Mouse (Mus musculus) adrenal gland, postnatal 25 days (tissue): ENCODE data around the gene Pvalb. TPM values are rescaled to one million over a fixed set of nuclear protein-coding genes. Genes with fewer than 3 reads are reported as not detected.

ENCODE experiments used
- DNase-seq: peaks from one replicate; pipeline ENCODE4 v3.0.0; 2021; ENCODE audit warnings: mixed read lengths
- total RNA-seq: library from RNA; stranded (reverse); gene quantifications from 2 replicates; pipeline ENCODE4 v1.2.3, GENCODE M21; 2021

Pvalb gene
- total RNA-seq, 1 experiment from 2014 or later: not detected

- no peak for DNase-seq
Observed at GRCm38 (mm10) chr15:78158335-78158734, 47.9 kb downstream of the Pvalb start.

DNA sequence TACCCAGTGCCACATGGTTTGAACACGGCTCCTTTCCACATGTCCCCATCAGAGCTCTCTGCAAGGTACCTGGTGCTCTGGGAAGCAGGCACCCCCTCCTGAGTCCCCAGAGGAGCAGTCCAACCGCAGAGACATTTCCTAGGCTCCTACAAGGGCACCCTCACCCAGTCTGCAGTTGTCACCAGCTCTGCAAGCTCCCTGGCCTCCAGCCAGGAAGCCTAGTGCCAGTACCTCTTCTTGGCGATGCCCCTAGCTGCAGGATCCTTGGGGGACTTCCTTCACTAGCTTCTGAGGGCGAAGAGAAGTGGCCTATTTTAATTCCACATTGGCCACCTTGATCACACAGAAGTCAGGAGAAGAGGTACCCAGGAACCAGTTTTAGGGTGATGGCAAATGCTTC lies 48.4 kb downstream of the Pvalb start:
- no peak for DNase-seq

DNA sequence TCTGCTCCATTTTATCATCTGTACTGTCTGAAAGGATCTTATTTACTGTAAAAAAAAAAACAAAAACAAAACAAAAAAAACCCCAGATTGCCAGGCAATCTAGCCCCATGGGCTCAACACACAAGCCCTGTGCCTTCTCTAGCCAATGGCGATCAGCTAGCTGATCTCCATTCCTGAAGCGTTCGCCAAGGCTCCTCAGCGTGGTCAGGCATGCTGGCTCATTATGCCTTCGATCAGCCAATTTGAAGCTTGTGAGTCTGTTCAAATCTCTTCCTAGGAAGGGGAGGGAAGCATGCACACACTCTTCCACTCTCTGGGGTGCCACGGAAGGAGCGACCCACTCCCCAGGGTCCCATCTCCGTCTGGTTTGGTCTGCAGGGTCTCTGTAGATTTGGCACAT lies 48.9 kb downstream of the Pvalb start:
- no peak for DNase-seq

DNA sequence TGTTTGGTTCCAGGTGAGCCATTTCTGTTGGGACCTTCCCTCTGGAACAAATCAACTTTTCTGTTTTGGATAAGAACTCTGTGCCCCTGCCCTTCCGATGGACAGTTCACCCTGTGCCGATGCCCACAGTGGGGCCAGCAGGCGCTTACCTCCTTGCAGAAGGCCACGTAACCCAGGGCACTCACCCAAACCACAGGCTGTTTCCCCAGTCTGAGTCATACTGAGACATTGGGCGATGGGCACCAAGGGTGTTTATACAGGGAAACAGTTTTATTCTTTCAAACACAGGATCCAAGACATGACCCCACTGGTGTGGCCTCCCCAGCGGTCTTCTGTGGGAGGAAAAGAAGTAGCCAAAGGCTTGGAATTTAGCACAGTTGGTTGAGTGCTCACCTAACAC lies 50.8 kb downstream of the Pvalb start:
- DNase-seq: no peak

DNA sequence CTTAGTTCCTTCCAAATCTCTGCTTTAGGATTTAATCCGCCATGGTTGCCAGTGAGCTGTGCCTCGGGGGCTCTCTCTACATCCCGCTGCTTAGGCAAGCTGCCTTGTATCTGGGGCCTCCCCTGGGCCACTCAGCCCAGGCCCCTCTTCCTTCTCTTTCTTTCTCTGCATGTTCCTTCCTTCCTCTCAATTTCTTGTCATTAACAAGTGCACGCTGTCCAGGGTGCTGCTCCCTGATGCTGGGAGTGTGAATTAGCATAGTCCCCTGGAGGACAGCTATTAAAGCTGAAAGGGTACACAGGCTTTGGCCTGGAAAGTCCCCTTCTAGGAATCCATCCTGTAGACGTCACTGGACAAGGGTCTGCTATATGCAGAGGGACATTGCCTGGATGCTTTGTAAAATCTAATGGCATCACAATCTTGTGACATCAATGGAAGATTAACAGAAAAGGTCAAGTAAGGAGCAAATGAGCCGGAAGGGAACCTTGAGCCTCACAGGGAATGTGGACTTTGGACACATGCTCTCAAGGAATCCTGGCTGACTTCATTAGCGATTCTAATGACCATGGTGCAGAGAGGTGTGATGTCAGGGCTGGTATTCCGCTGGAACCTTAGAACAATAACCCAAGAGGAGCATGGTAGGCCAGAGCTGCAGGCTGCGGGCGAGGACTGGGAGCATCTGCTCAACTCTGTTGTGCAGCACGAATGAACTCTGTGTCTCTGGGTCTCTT lies 53.0 kb downstream of the Pvalb start:
- DNase-seq: no peak

DNA sequence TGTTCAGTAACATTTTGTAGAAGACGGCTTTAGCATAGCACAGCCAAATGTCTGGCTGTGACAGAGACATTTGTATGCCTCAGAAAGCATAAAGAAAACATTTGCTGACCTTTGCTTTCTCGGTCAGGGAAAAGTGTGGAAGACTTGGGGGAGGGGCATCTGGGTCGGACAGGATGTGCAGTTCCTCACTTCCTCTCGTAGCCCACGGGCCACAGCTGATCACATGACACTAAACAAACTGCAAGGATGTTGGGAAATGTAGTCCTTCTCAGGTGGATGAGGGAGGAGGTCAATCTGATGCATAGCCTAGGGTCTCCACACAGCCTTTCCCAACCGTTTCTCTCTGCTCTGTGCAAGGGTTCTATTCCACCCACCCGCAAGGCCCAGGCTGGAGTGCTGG lies 57.6 kb downstream of the Pvalb start:
- DNase-seq: no peak

Other genes starting within 250 kb of the Pvalb start
- gene Foxred2, start 249.7 kb downstream of the Pvalb start, total RNA-seq: 2.7 and 4.2 TPM in 2 replicates
- gene Eif3d, start 235.6 kb downstream of the Pvalb start, total RNA-seq: 140 and 156 TPM in 2 replicates
- 0.36 and 0.43 TPM in 2 replicates for gene Cacng2, start 86.4 kb downstream of the Pvalb start, total RNA-seq
- 17.7 and 20.3 TPM in 2 replicates for gene Ift27, start 32.3 kb downstream of the Pvalb start, total RNA-seq
- gene Ncf4, start 38.4 kb upstream of the Pvalb start, total RNA-seq: 1.00 and 1.2 TPM in 2 replicates
- 0.43 and 1.0 TPM in 2 replicates for gene Csf2rb2, start 99.3 kb upstream of the Pvalb start, total RNA-seq
- 6.9 and 9.2 TPM in 2 replicates for gene Csf2rb, start 119.4 kb upstream of the Pvalb start, total RNA-seq
- not detected in 2 replicates for gene Tex33, start 189.5 kb upstream of the Pvalb start, total RNA-seq
- 246 and 299 TPM in 2 replicates for gene Tst, start 199.5 kb upstream of the Pvalb start, total RNA-seq
- gene Mpst, start 200.0 kb upstream of the Pvalb start, total RNA-seq: 56.9 and 61.7 TPM in 2 replicates
- gene Kctd17, start 222.2 kb upstream of the Pvalb start, total RNA-seq: 73.5 and 84.3 TPM in 2 replicates